Mouse (Mus musculus) embryonic facial prominence, embryonic 12.5 days (tissue): ENCODE measurements around the gene Rab12. TPM values are rescaled to one million over a fixed set of nuclear protein-coding genes. Genes with fewer than 3 reads are reported as not detected.

Experiments
- ATAC-seq: fragments of 200-750 bp; cut with Nextera tagmentation; 2 replicates; pipeline ENCODE4 v1.8.0; 2017; ENCODE audit not compliant: insufficient number of reproducible peaks, insufficient read depth, low FRiP score, low TSS enrichment
- H3K27ac ChIP-seq: fragments of 300-500 bp; sonication (generic); 2 replicates; pipeline ENCODE4 v1.5.1; 2016; ENCODE audit warnings: mild to moderate bottlenecking
- H3K27me3 ChIP-seq: fragments of 300-500 bp; sonication (generic); 2 replicates; pipeline ENCODE4 v1.6.1; 2016; ENCODE audit warnings: mild to moderate bottlenecking, moderate library complexity
- H3K36me3 ChIP-seq: fragments of 300-500 bp; sonication (generic); 2 replicates; pipeline ENCODE4 v1.6.1; 2016; ENCODE audit warnings: mild to moderate bottlenecking
- H3K4me1 ChIP-seq: fragments of 300-500 bp; sonication (generic); 2 replicates; pipeline ENCODE4 v1.6.1; 2016
- H3K4me2 ChIP-seq: fragments of 300-500 bp; sonication (generic); replicated peaks from 2 replicates; pipeline ENCODE4 v1.6.1; 2016; ENCODE audit warnings: mild to moderate bottlenecking, moderate library complexity
- H3K4me3 ChIP-seq: fragments of 300-500 bp; sonication (generic); 2 replicates; pipeline ENCODE4 v1.5.1; 2016; ENCODE audit warnings: mild to moderate bottlenecking
- H3K9ac ChIP-seq: fragments of 300-500 bp; sonication (generic); 2 replicates; pipeline ENCODE4 v1.6.1; 2016; ENCODE audit warnings: mild to moderate bottlenecking, moderate library complexity
- H3K9me3 ChIP-seq: fragments of 300-500 bp; sonication (generic); 2 replicates; pipeline ENCODE4 v1.6.1; 2016; ENCODE audit warnings: mild to moderate bottlenecking, moderate library complexity
- WGBS: fragments of 180-500 bp; shearing (Covaris S2); methylation state at CpG from one replicate; pipeline ENCODE4 v1.1.7; 2016; 5-methylcytosine and 5-hydroxymethylcytosine counted together
- polyA plus RNA-seq: library from polyadenylated mRNA; unstranded; fragments of >200 nt; fragmentation: Nextera tagmentation; extraction: Ambion mirVana; gene quantifications from 2 replicates; pipeline ENCODE4 v1.2.1, GENCODE M21; 2016

Gene Rab12
- polyA plus RNA-seq, 1 experiment from 2014 or later = 59.9 TPM

DNA sequence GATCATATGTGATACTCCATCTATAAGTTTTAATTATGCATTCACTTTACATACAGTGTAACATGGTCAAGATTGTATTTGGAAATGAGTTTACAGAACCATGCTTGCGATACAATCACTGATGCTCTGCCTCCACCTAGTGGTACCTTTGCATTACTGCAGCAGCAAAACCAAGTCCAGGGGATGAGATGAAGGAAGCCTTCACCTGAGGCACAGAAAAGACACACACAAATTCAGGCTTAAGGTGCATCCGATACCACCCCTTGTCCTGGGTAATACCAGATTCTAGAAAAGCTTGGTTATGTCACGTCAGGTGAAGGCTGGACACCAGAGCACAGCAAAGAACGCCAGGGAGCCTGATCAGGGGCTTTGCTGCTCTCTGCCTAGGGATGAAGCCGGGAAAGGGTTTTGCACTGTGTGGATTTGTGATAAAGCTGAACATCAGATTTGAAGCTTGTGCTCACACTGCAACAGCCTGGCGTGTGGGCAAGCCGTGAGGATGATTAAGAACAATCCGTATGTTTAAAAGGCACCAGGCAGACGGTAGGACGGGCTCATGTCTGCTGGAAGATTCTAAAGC is 29.4 kb downstream of the Rab12 start:
- Histone ChIP-seq H3K9ac (no peak overlapping the region), H3K36me3 (peaks cover 17% of the 10 kb centered on the region), H3K4me1 (no peaks in the 10 kb centered on the region), H3K4me2 (no peak overlapping the region), H3K27ac (no peak overlapping the region), H3K9me3 (no peaks in the 10 kb centered on the region), H3K27me3 (no peaks in the 10 kb centered on the region), H3K4me3 (no peak overlapping the region)
- WGBS = 44% methylated on average over 10 of the region's 10 CpGs
- ATAC-seq = no peak

DNA sequence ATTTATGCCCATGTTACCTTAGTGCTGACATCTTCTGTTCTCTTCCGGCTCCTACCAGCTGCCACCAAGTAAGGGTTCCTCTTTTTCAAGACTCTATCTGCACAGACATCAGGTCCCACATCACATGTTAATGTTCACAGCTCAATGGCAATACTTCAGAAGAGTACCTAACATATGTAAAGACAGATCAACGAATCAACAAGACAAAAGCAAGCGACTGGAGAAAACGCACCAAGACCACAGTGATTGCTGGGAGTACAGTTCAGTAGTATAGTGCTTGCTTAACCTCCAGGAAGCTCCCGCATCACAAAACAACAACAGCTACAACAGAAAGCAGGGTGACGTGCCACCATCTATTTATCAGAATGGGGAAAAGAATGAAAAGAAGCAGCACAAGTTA is 33.0 kb downstream of the Rab12 start:
- H3K9ac ChIP-seq = no peak overlapping the region
- no peaks in the 10 kb centered on the region for H3K4me1 ChIP-seq
- H3K4me3 ChIP-seq = no peak overlapping the region
- 0 out of 2 replicates have a peak, but pooled peaks cover 4% of the 10 kb centered on the region for H3K27me3 ChIP-seq
- H3K36me3 ChIP-seq = no peaks in the 10 kb centered on the region
- no peak overlapping the region for H3K27ac ChIP-seq
- 90% methylated on average over 6 of the region's 6 CpGs for WGBS
- H3K9me3 ChIP-seq = no peaks in the 10 kb centered on the region
- ATAC-seq = no peak
- H3K4me2 ChIP-seq = no peak overlapping the region

DNA sequence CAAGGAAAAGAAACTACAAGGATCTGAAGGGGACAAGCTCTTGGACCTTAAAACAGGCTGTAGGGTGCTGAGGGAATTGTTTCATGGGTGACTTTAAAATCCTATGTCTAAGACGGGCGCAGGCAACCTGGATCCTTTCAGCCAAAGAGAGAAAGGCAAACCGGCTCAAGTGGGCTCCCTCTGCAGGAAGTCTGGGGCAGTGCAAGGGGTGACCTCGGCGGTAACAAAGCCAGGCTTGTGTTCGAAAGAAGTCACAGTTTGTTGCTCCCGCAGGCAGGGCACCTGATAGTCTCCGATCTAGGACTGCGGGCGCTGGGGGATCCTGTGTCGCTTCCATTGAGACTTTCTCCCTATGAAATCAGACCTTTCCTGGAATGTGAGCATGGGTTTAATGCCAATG is 33.8 kb downstream of the Rab12 start:
- Histone ChIP-seq H3K27ac (no peak overlapping the region), H3K4me3 (no peak overlapping the region), H3K9me3 (no peaks in the 10 kb centered on the region), H3K4me1 (no peaks in the 10 kb centered on the region), H3K4me2 (0 out of 2 replicates have a peak overlapping the region, but pooled peaks have one; percentile 13), H3K36me3 (no peaks in the 10 kb centered on the region), H3K9ac (no peak overlapping the region), H3K27me3 (peaks cover 12% of the 10 kb centered on the region)
- WGBS = 7% methylated on average over 11 of the region's 11 CpGs
- ATAC-seq = no peak

DNA sequence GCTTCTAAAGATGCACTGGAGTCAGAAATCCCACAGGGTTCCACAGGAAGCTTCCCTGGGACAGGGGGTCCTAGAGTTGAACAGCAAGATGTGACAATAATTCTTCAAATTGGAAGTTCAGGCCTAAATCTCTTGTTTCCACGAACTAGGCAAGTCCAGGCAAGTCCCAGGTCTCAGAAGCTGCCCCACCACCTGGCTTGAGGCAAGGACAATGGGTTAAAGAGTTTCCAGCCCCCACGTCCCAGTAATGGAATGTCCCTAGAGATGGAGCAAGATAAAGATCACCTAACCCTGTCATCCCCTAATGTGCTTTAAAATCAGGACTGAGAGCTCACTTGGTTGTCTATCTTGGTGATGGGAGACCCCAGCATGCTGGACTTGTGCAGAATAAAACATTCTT is 34.6 kb downstream of the Rab12 start:
- 48% methylated on average over 2 of the region's 2 CpGs for WGBS

DNA sequence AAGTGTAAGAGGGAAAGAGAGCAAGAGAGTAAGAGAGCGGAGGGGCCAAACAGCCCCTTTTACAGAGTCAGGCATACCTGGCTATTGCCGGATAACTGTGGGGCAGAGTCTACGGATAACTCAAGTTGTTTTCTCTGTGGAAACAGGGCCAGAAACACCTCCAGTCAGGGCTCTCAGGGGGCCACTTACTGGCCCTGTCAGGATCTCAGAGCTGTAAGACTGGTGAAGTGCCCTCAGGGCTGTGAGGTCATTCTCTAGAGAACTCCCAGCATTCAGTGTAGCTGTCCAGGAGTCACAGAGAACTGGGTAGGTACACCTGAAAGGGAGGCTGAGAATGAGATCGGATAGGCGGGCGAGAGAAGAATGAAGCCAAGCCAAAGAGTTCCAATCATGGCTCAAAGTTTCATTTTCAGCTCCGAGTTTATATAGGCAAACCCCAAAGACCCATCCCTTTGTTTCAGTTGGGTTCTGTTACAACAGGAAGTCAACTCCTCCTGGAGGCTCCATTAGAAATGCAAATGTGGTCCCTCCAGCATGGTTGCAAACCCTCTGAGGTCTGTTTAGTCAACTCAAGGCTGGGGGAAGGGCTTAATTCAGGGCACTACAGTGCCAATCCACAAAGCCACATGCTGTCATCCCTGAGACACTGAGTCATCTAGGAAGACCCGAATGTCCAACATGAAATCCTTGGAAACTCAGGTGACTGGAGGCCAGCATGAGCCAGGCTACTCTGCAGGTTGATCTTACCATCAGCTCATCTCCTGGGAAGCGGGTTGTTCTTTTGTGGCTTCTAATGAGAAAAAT is 35.7 kb downstream of the Rab12 start:
- 59% methylated on average over 9 of the region's 9 CpGs for WGBS

More for the DNA sequence above, 34.6 kb downstream of the Rab12 start:
- no peak overlapping the region for H3K9ac ChIP-seq
- no peak for ATAC-seq
- no peak overlapping the region for H3K27ac ChIP-seq
- H3K4me1 ChIP-seq = peaks cover 6% of the 10 kb centered on the region; the same call in 1 of the 2 replicates
- no peaks in the 10 kb centered on the region for H3K36me3 ChIP-seq
- H3K27me3 ChIP-seq = peaks cover 18% of the 10 kb centered on the region
- no peak overlapping the region for H3K4me3 ChIP-seq
- H3K9me3 ChIP-seq = no peaks in the 10 kb centered on the region
- H3K4me2 ChIP-seq = no peak overlapping the region

DNA sequence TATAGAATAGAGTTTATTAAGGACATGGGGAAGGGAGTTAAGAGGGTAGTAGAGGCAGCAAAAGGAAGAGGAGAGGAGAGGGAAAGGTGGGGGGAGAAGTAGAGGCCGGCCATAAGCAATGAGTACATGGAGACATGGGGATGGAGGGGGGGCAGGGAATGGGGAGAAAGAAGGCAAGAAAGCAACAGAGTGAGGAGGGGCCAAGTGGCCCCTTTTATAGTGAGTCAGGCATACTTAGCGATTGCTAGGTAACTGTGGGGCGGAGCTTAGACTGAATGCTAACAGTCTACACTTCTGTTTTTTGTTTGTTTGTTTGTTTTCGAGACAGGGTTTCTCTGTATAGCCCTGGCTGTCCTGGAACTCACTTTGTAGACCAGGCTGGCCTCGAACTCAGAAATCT is 38.2 kb downstream of the Rab12 start:
- H3K27me3 ChIP-seq = peaks cover 26% of the 10 kb centered on the region
- H3K27ac ChIP-seq = no peak overlapping the region

More for the DNA sequence above, 35.7 kb downstream of the Rab12 start:
- Histone ChIP-seq H3K4me2 (no peak overlapping the region), H3K27me3 (peaks cover 23% of the 10 kb centered on the region), H3K9ac (no peak overlapping the region), H3K9me3 (no peaks in the 10 kb centered on the region), H3K4me1 (peaks cover 6% of the 10 kb centered on the region; the same call in 1 of the 2 replicates), H3K36me3 (no peaks in the 10 kb centered on the region), H3K4me3 (no peak overlapping the region), H3K27ac (no peak overlapping the region)
- ATAC-seq = no peak

DNA sequence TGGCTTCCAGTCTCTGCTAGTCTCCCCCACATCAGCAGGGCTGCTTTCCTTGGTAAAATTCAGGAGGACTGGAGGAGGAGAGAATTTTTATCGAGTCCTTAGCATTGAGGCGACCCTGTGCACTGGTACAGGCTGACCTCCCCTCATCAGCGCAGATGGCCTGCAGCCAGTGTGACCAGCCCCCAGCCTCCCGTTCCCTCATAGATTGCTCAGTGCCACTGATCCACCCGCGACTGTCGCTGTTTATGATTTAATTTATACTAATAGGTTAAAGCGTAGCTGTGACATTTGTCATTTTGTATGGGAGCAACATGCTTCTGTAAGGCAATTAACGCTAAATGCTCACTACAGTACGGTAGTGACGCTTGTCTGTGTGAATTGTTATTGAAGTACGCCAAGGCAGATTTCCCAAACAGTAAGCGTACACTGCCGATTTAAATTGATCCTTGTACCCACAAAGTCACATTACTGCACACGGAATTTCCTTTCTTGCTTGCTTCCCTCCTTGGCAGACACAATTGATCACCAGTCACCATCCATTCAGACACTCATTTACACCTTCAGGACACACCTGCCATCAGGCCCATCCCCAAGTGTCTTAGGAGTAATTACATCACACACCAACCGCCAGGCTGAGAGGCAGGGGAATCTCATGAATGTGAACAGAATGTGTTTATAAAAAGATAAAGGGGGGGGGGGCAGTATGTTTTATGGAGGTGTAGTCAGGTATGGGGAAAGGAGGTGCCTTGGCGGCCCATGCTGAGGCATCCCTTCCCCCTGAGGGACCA is 38.8 kb downstream of the Rab12 start:
- Histone ChIP-seq H3K27me3 (peaks cover 26% of the 10 kb centered on the region), H3K27ac (no peak overlapping the region), H3K4me1 (peaks cover 6% of the 10 kb centered on the region; the same call in 1 of the 2 replicates), H3K9me3 (no peaks in the 10 kb centered on the region), H3K4me2 (peak overlapping the region; percentile 43), H3K4me3 (no peak overlapping the region), H3K36me3 (no peaks in the 10 kb centered on the region), H3K9ac (no peak overlapping the region)
- WGBS = 25% methylated on average over 17 of the region's 17 CpGs
- no peak for ATAC-seq

More for the DNA sequence above, 38.2 kb downstream of the Rab12 start:
- H3K4me2 ChIP-seq = no peak overlapping the region
- H3K9me3 ChIP-seq = no peaks in the 10 kb centered on the region
- H3K4me3 ChIP-seq = no peak overlapping the region
- ATAC-seq = no peak
- H3K4me1 ChIP-seq = peaks cover 6% of the 10 kb centered on the region; the same call in 1 of the 2 replicates
- H3K36me3 ChIP-seq = no peaks in the 10 kb centered on the region
- 79% methylated on average over 5 of the region's 5 CpGs for WGBS
- H3K9ac ChIP-seq = no peak overlapping the region

DNA sequence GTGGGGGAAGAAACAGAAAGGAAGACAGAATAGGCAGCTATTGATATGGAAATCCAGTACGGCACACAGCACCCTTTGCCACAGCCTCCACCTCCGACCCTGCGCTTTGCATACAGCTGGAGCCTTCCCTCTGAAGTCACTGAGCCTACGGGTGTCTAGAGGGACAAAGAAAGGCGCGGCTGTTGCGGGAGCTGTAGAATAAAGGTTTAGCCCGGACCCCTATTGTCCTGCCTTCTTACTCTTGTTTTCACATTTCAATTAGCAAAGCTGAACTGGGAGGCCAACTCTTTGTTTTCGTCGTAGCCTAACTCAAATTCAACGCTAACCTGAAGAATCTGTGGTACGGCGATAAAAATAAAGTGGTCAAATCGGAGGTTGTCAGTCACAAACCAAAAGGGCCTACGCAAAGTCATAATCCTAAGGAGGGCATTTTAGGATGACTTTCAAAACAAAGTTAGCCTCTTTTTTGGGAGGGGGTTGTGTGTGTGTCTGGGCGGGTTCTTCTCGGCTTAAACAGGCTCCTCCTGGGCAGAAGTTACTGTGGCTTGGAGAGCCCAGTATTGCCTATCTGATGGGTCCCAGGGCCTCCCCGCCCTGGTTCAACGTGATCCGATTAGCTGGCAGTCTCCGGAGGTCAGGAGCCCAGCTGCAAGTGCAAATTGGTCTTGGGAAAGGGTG is 39.6 kb downstream of the Rab12 start:
- H3K4me2 ChIP-seq = peak overlapping the region; percentile 43
- no peak overlapping the region for H3K9ac ChIP-seq
- H3K4me1 ChIP-seq = peaks cover 6% of the 10 kb centered on the region; the same call in 1 of the 2 replicates
- 7% methylated on average over 21 of the region's 21 CpGs for WGBS
- no peak for ATAC-seq
- H3K4me3 ChIP-seq = peak overlapping the region; percentile 17
- peaks cover 26% of the 10 kb centered on the region for H3K27me3 ChIP-seq
- no peaks in the 10 kb centered on the region for H3K36me3 ChIP-seq
- no peaks in the 10 kb centered on the region for H3K9me3 ChIP-seq
- no peak overlapping the region for H3K27ac ChIP-seq

DNA sequence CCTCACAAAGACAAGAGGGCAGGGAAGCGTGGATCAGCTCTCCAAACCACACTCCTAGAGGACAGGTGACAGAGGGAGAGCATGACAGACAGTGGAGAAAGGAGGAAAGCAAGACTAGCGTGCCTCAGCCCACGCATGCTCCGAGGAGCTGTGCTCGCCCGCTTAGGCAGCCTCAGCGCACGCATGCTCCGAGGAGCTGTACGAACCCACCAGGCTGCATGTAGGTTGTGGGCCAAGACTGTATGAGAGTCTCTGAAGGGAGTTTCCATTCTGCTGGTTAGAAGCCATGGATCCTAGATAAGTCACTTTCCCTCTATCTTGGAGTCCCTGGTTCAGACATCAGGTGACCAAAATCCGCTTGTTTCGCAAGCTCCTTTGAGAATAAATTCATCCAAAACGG is 40.2 kb downstream of the Rab12 start:
- Histone ChIP-seq H3K4me1 (peaks cover 6% of the 10 kb centered on the region; the same call in 1 of the 2 replicates), H3K9ac (no peak overlapping the region), H3K4me2 (peak overlapping the region; percentile 43), H3K4me3 (peak overlapping the region; percentile 17), H3K27ac (no peak overlapping the region), H3K9me3 (peaks cover 6% of the 10 kb centered on the region; the same call in 1 of the 2 replicates), H3K27me3 (peaks cover 22% of the 10 kb centered on the region), H3K36me3 (no peaks in the 10 kb centered on the region)
- 11% methylated on average over 13 of the region's 13 CpGs for WGBS
- ATAC-seq = peak; percentile 54

DNA sequence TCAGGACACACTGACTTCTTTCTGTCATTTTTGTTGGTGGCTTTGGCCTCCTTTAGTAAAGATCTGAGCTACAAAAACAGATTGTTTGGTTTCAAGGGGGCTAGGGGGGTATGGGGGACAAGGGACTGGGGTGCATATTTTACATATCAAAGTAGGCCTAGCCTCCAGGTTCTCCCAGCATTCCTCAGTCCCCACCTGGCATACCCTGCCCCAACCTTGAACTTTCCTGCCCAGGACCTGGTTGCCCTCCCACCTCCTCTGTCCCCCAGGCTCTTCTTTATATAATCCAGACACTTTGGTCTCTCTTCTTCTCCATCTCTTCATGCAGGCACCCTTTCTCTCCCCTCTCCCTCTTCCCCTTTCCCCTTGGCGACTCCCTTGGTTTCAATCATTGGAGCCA is 46.3 kb downstream of the Rab12 start:
- 86% methylated on average over 1 of the region's 1 CpGs for WGBS
- Histone ChIP-seq H3K4me2 (no peak overlapping the region), H3K36me3 (no peaks in the 10 kb centered on the region), H3K27ac (no peak overlapping the region), H3K27me3 (no peaks in the 10 kb centered on the region), H3K4me1 (no peaks in the 10 kb centered on the region), H3K9me3 (peaks cover 6% of the 10 kb centered on the region; the same call in 1 of the 2 replicates), H3K9ac (no peak overlapping the region), H3K4me3 (no peak overlapping the region)
- no peak for ATAC-seq

DNA sequence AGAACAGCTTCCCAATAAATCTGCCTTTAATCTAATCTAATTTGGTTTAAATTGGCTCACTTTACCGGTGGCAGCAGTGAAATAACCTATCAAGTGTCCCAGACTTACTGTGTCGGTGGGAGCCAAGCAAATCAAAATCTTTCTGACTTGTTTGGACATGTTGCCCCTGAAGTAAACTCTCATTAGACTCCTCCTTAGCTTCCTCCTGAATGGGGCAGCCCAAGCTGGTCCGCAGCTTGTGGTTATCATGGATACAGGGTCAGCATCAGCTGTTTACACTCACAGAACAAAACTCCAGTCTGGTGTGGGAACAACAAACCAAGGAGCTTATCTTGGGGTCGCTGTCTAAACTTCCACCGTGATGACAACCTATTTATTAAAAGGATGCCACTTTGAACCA is 47.8 kb downstream of the Rab12 start:
- Histone ChIP-seq H3K9me3 (peaks cover 6% of the 10 kb centered on the region; the same call in 1 of the 2 replicates), H3K36me3 (no peaks in the 10 kb centered on the region), H3K4me2 (no peak overlapping the region), H3K27ac (no peak overlapping the region), H3K4me1 (no peaks in the 10 kb centered on the region), H3K27me3 (no peaks in the 10 kb centered on the region), H3K4me3 (no peak overlapping the region), H3K9ac (no peak overlapping the region)
- WGBS = 67% methylated on average over 5 of the region's 5 CpGs
- no peak for ATAC-seq
